Comparison of ENCODE assay signal across 7 mouse cellular contexts in genomic region chr19:54045931-54046683, GRCm38 (mm10). TPM values are rescaled to one million over a fixed set of nuclear protein-coding genes. Genes with fewer than 3 reads are reported as not detected.
DNase-seq lines count a peak whose midpoint lies in the region; ATAC-seq and TF ChIP-seq lines count a peak whose summit lies in the region.

No protein-coding gene starts in this region.

- no peaks in the 10 kb centered on the region for H3K36me3 ChIP-seq in liver, adult 2 months (ENCODE audit: control insufficient read depth, insufficient read depth, low read length)
- no peaks in the 10 kb centered on the region for H3K36me3 ChIP-seq in forebrain, embryonic 13.5 days (ENCODE audit: poor library complexity, severe bottlenecking)
- no peaks in the 10 kb centered on the region for H3K36me3 ChIP-seq in kidney, embryonic 15.5 days
- H3K36me3 ChIP-seq in midbrain, embryonic 13.5 days = no peaks in the 10 kb centered on the region

- no peaks in the 10 kb centered on the region for H3K9me3 ChIP-seq in forebrain, embryonic 13.5 days (replicated peaks)
- no peaks in the 10 kb centered on the region for H3K9me3 ChIP-seq in kidney, embryonic 15.5 days (replicated peaks)
- no peaks in the 10 kb centered on the region for H3K9me3 ChIP-seq in midbrain, embryonic 13.5 days

- H3K79me2 ChIP-seq in liver, adult 2 months (ENCODE audit: control insufficient read depth, insufficient read depth, low read length) = no peaks in the 10 kb centered on the region

- WGBS in liver, adult 2 months = 2% methylated on average over 55 of the region's 55 CpGs
- WGBS in forebrain, embryonic 13.5 days = 1% methylated on average over 52 of the region's 55 CpGs
- 2% methylated on average over 54 of the region's 55 CpGs for WGBS in kidney, embryonic 15.5 days
- WGBS in midbrain, embryonic 13.5 days = 2% methylated on average over 55 of the region's 55 CpGs

- peaks cover 9% of the 10 kb centered on the region for H3K4me1 ChIP-seq in liver, adult 2 months (ENCODE audit: control insufficient read depth, insufficient read depth, low read length)
- H3K4me1 ChIP-seq in forebrain, embryonic 13.5 days = peaks cover 34% of the 10 kb centered on the region
- peaks cover 42% of the 10 kb centered on the region for H3K4me1 ChIP-seq in kidney, embryonic 15.5 days
- peaks cover 31% of the 10 kb centered on the region for H3K4me1 ChIP-seq in midbrain, embryonic 13.5 days (replicated peaks)

- peak overlapping the region; percentile 100 for H3K4me2 ChIP-seq in forebrain, embryonic 13.5 days
- peak overlapping the region; percentile 97 for H3K4me2 ChIP-seq in kidney, embryonic 15.5 days
- peak overlapping the region; percentile 99 for H3K4me2 ChIP-seq in midbrain, embryonic 13.5 days (replicated peaks)

- H3K27ac ChIP-seq in liver, adult 2 months (replicated peaks; ENCODE audit: insufficient read depth, low read depth, low read length) = no peak overlapping the region
- H3K27ac ChIP-seq in forebrain, embryonic 13.5 days = no peak overlapping the region
- no peak overlapping the region for H3K27ac ChIP-seq in kidney, embryonic 15.5 days
- H3K27ac ChIP-seq in midbrain, embryonic 13.5 days = no peak overlapping the region

- no peak overlapping the region for H3K9ac ChIP-seq in liver, adult 2 months (ENCODE audit: low read depth, low read length)
- H3K9ac ChIP-seq in forebrain, embryonic 13.5 days = peak overlapping the region; percentile 72
- H3K9ac ChIP-seq in kidney, embryonic 15.5 days = peak overlapping the region; percentile 50
- peak overlapping the region; percentile 72 for H3K9ac ChIP-seq in midbrain, embryonic 13.5 days (replicated peaks)

- no peak for TF ChIP-seq CTCF in liver, adult 2 months (IDR thresholded peaks at IDR 0.05; ENCODE audit: low read depth, low read length)

- TF ChIP-seq POLR2A in liver, adult 2 months (IDR thresholded peaks at IDR 0.05; ENCODE audit: extremely low read depth, insufficient read depth, low read length) = no peak

- peak; percentile 13 for DNase-seq in liver, adult 2 months (ENCODE audit: extremely low read depth, low read depth, low spot score)
- no peak for DNase-seq in liver
- DNase-seq in adrenal gland, postnatal 25 days = peak; percentile 32
- peak; percentile 12 for DNase-seq in thymus, postnatal 25 days

- no peak for ATAC-seq in forebrain, embryonic 13.5 days
- ATAC-seq in kidney, embryonic 15.5 days (replicated peaks; ENCODE audit: low FRiP score) = no peak
- ATAC-seq in midbrain, embryonic 13.5 days = no peak

- H3K27me3 ChIP-seq in liver, adult 2 months (ENCODE audit: control insufficient read depth, insufficient read depth, low read length) = peaks cover 21% of the 10 kb centered on the region; the same call in 1 of the 2 replicates
- H3K27me3 ChIP-seq in forebrain, embryonic 13.5 days = peaks cover 62% of the 10 kb centered on the region
- H3K27me3 ChIP-seq in kidney, embryonic 15.5 days = peaks cover 67% of the 10 kb centered on the region
- H3K27me3 ChIP-seq in midbrain, embryonic 13.5 days = peaks cover 56% of the 10 kb centered on the region

- H3K4me3 ChIP-seq in liver, adult 2 months (ENCODE audit: insufficient read depth, low read depth, low read length) = peak overlapping the region; percentile 11; the same call in 1 of the 2 replicates
- H3K4me3 ChIP-seq in forebrain, embryonic 13.5 days = peak overlapping the region; percentile 57
- peak overlapping the region; percentile 53 for H3K4me3 ChIP-seq in kidney, embryonic 15.5 days (replicated peaks)
- H3K4me3 ChIP-seq in midbrain, embryonic 13.5 days (replicated peaks) = peak overlapping the region; percentile 59

RNA-seq across cellular contexts. Expression of gene Adra2a, which starts 2.2 kb away (rescaled TPM):
- not detected in 2 replicates for total RNA-seq in liver, adult 2 months (2014; rRNA removed)
- polyA plus RNA-seq in liver, adult 2 months (2012; rRNA removed) = 0.07 TPM in 1 of 2 replicates, not detected in the other
- total RNA-seq in adrenal gland, postnatal 25 days (2021) = 0.18 TPM in 1 of 2 replicates, not detected in the other
- polyA plus RNA-seq in forebrain, embryonic 13.5 days (2015; fragmentation: Nextera tagmentation; extraction: Ambion mirVana) = 1.1 TPM in 2 replicates
- polyA plus RNA-seq in kidney, embryonic 15.5 days (2015; fragmentation: Nextera tagmentation; extraction: Ambion mirVana) = 0.89 and 1.2 TPM in 2 replicates
- 1.9 TPM in 2 replicates for polyA plus RNA-seq in midbrain, embryonic 13.5 days (2015; fragmentation: Nextera tagmentation; extraction: Ambion mirVana)
